Mouse (Mus musculus) midbrain, embryonic 16.5 days (tissue): ENCODE data around the gene Stard3. TPM values are rescaled to one million over a fixed set of nuclear protein-coding genes. Genes with fewer than 3 reads are reported as not detected.

ENCODE experiments used
- ATAC-seq: fragments of 200-750 bp; cut with Nextera tagmentation; 2 replicates; pipeline ENCODE4 v1.8.0; 2017; ENCODE audit warnings: moderate TSS enrichment
- H3K27ac ChIP-seq: fragments of 300-500 bp; sonication (generic); 2 replicates; pipeline ENCODE4 v1.5.1; 2014; ENCODE audit warnings: mild to moderate bottlenecking, low read length, mixed read lengths
- H3K27me3 ChIP-seq: fragments of 300-500 bp; sonication (generic); 2 replicates; pipeline ENCODE4 v1.6.1; 2014; ENCODE audit warnings: low read depth, low read length, mixed read lengths; ENCODE audit not compliant: control insufficient read depth, insufficient read depth
- H3K36me3 ChIP-seq: fragments of 300-500 bp; sonication (generic); 2 replicates; pipeline ENCODE4 v1.6.1; 2014; ENCODE audit warnings: mild to moderate bottlenecking, low read length, moderate library complexity, mixed read lengths; ENCODE audit not compliant: control insufficient read depth, insufficient read depth
- H3K4me1 ChIP-seq: fragments of 300-500 bp; sonication (generic); 2 replicates; pipeline ENCODE4 v1.6.1; 2014; ENCODE audit warnings: mild to moderate bottlenecking, low read length, mixed read lengths; ENCODE audit not compliant: control insufficient read depth, insufficient read depth
- H3K4me2 ChIP-seq: fragments of 300-500 bp; sonication (generic); 2 replicates; pipeline ENCODE4 v1.6.1; 2014; ENCODE audit warnings: mild to moderate bottlenecking, low read length, mixed read lengths
- H3K4me3 ChIP-seq: fragments of 300-500 bp; sonication (generic); 2 replicates; pipeline ENCODE4 v1.5.1; 2014; ENCODE audit warnings: low read depth, mild to moderate bottlenecking, low read length, moderate library complexity, mixed read lengths
- H3K9ac ChIP-seq: fragments of 300-500 bp; sonication (generic); 2 replicates; pipeline ENCODE4 v1.6.1; 2014; ENCODE audit warnings: low read depth, low read length, mixed read lengths
- H3K9me3 ChIP-seq: fragments of 300-500 bp; sonication (generic); replicated peaks from 2 replicates; pipeline ENCODE4 v1.6.1; 2014; ENCODE audit warnings: mild to moderate bottlenecking, low read length, mixed read lengths; ENCODE audit not compliant: control insufficient read depth, poor library complexity, severe bottlenecking
- WGBS: fragments of 180-500 bp; shearing (Covaris S2); extraction: QIAGEN DNeasy Blood & Tissue Kit; methylation state at CpG from one replicate; pipeline ENCODE4 v1.1.7; 2014; 5-methylcytosine and 5-hydroxymethylcytosine counted together
- polyA plus RNA-seq: library from polyadenylated mRNA; unstranded; fragments of >200 nt; fragmentation: Nextera tagmentation; extraction: Ambion mirVana; gene quantifications from 2 replicates; pipeline ENCODE4 v1.2.1, GENCODE M21; 2015

Stard3 gene
- polyA plus RNA-seq, 1 experiment from 2014 or later, result 32.9 TPM

GRCm38 (mm10) chr11:98392645-98393044 lies 34.5 kb downstream of the Stard3 start:
- no peak for ATAC-seq
- Histone ChIP-seq H3K27ac (no peak overlapping the region), H3K27me3 (peaks cover 18% of the 10 kb centered on the region), H3K4me2 (no peak overlapping the region), H3K9ac (no peak overlapping the region), H3K9me3 (no peaks in the 10 kb centered on the region), H3K4me1 (0 out of 2 replicates have a peak, but pooled peaks cover 3% of the 10 kb centered on the region), H3K4me3 (no peak overlapping the region), H3K36me3 (no peaks in the 10 kb centered on the region)
- WGBS, result 55% methylated on average over 4 of the region's 4 CpGs

DNA sequence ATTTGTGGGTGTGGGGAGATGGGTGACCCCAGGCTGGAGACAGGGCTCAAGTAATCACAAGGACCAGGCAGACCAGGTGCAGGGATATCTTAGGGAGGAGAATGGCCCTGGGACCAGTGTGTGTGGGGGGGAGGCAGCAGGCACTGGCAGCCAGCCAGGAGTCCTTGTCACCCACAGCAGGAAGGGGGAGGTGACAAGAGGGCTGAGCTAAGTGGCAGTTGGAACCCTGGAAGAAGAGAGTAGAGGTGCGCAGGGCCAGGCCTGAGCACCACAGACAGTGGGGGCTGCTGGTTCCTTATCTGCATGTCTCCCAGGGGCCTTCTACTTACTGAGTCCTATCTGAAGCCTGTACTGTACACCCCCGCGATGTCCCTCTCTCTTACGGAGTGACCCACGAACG lies 35.1 kb downstream of the Stard3 start:
- no peak for ATAC-seq
- H3K9me3 ChIP-seq, result no peaks in the 10 kb centered on the region
- 0 out of 2 replicates have a peak, but pooled peaks cover 3% of the 10 kb centered on the region for H3K4me1 ChIP-seq
- H3K36me3 ChIP-seq, result no peaks in the 10 kb centered on the region
- H3K27ac ChIP-seq, result no peak overlapping the region
- H3K27me3 ChIP-seq, result peaks cover 12% of the 10 kb centered on the region; the same call in 1 of the 2 replicates
- 70% methylated on average over 6 of the region's 6 CpGs for WGBS
- H3K9ac ChIP-seq, result no peak overlapping the region
- no peak overlapping the region for H3K4me3 ChIP-seq
- no peak overlapping the region for H3K4me2 ChIP-seq

DNA sequence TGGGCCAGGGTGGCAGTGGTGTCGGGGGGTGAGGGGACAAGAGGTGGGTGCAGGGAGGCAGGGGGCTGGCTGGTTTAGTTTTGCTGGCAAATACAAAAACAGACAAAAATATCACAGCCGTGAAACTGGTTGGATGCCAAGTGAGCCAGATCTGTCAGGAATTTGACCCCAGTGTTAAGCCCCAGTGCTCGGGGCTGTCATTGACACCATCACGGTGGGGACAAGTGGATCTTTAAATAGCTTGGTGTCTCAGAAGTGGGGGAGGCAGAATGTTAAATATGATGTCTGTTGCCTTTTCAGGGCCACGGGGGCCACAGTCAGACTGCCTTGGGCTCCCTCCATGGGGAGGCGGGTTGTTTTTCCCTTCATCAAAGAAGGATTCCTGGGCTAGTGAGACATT lies 36.1 kb downstream of the Stard3 start:
- H3K27ac ChIP-seq, result no peak overlapping the region
- 63% methylated on average over 6 of the region's 6 CpGs for WGBS

DNA sequence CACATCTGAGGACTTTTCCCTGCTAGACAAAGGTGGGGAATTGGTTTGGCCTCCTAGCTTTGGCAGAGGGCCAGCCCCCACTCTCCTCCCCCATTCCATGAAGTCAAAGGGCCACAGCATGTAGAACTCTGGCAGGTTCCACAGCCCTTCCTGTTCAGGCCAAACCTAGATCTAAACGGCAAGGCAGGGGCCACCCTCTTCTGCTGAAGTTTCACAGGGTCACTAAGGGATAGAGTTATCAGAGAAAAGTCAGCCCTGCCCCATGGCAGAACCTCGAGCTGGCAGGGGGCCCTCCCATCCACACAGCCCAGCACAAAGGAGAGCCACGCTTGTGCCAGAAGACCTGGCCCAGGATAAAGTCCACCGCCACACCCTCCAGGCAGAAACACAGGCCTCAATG lies 36.9 kb downstream of the Stard3 start:
- no peaks in the 10 kb centered on the region for H3K36me3 ChIP-seq
- H3K9ac ChIP-seq, result no peak overlapping the region
- no peaks in the 10 kb centered on the region for H3K9me3 ChIP-seq
- ATAC-seq, result no peak
- no peak overlapping the region for H3K27ac ChIP-seq
- H3K4me3 ChIP-seq, result no peak overlapping the region
- WGBS, result 54% methylated on average over 4 of the region's 4 CpGs
- H3K4me2 ChIP-seq, result no peak overlapping the region
- H3K4me1 ChIP-seq, result peaks cover 6% of the 10 kb centered on the region; the same call in 1 of the 2 replicates
- peaks cover 7% of the 10 kb centered on the region; the same call in 1 of the 2 replicates for H3K27me3 ChIP-seq

More for the DNA sequence above, 36.1 kb downstream of the Stard3 start:
- Histone ChIP-seq H3K4me3 (no peak overlapping the region), H3K9me3 (no peaks in the 10 kb centered on the region), H3K27me3 (peaks cover 7% of the 10 kb centered on the region; the same call in 1 of the 2 replicates), H3K4me1 (0 out of 2 replicates have a peak, but pooled peaks cover 3% of the 10 kb centered on the region), H3K4me2 (no peak overlapping the region), H3K36me3 (no peaks in the 10 kb centered on the region), H3K9ac (no peak overlapping the region)
- ATAC-seq, result no peak

DNA sequence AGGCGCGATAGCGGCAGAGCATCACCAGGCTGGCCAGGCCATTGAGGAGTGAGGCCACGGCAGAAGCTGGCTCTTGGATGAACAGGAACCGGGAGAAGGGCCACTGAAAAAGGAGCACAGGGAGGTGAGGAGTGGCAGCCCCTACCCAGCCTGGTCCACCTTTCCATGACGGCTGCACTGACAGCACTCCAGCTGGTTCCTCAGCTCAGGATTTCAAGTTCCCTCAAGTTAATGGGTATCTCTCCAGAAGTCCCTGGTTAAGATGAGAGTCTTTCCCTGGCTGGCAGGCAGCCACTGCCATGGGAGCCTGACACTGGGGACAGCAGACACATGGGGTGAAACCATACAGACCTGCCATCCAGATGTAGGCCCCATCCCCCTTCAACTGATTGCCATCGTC lies 39.8 kb downstream of the Stard3 start:
- H3K4me1 ChIP-seq, result peaks cover 11% of the 10 kb centered on the region; the same call in 1 of the 2 replicates
- no peaks in the 10 kb centered on the region for H3K36me3 ChIP-seq
- no peak overlapping the region for H3K4me3 ChIP-seq
- no peaks in the 10 kb centered on the region for H3K27me3 ChIP-seq
- H3K4me2 ChIP-seq, result no peak overlapping the region
- no peak for ATAC-seq
- H3K27ac ChIP-seq, result no peak overlapping the region
- H3K9ac ChIP-seq, result no peak overlapping the region
- no peaks in the 10 kb centered on the region for H3K9me3 ChIP-seq
- 93% methylated on average over 7 of the region's 7 CpGs for WGBS

DNA sequence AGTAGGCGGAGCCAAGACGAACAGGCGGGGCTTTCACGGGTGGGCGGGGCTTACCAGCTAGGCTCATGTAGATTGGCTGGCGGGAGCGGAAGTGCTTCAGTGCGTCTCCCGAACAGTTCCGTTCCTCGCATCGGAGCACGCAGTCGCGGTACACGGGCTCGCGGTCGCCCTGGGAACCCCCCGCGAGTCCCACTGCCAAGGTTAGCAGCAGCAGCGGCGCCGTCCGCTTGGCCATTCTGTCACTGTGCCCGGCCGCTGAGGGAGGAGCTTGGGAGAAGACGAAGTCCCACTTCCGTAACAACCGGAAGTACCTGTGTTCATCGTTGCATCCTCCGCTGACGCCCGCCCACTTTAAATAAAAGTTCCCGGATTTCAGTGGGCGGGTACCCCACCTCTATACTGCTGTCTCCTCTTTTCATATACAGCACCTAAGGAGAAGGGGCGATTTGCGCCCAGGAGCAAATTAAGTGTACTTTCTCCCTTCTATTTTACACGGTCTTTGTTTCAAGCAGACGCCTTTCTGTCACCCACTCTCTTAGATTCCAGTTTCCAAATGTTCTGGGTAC lies 42.1 kb downstream of the Stard3 start, which contains the start of gene Pgap3:
Gene Pgap3, minus strand, starts transcription at position 330 of the 566 bp plus-strand sequence.
- H3K36me3 ChIP-seq, result no peaks in the 10 kb centered on the region
- ATAC-seq, result peak; percentile 94
- no peaks in the 10 kb centered on the region for H3K9me3 ChIP-seq
- peaks cover 8% of the 10 kb centered on the region; the same call in 1 of the 2 replicates for H3K4me1 ChIP-seq
- peak within 1 kb of the TSS; percentile 65 for H3K4me2 ChIP-seq
- H3K4me3 ChIP-seq, result peak within 1 kb of the TSS; percentile 56
- H3K27me3 ChIP-seq, result no peaks in the 10 kb centered on the region
- peak within 1 kb of the TSS; percentile 72 for H3K9ac ChIP-seq
- under 1% methylated on average over 40 of the region's 40 CpGs for WGBS
- H3K27ac ChIP-seq, result peak within 1 kb of the TSS; percentile 93

DNA sequence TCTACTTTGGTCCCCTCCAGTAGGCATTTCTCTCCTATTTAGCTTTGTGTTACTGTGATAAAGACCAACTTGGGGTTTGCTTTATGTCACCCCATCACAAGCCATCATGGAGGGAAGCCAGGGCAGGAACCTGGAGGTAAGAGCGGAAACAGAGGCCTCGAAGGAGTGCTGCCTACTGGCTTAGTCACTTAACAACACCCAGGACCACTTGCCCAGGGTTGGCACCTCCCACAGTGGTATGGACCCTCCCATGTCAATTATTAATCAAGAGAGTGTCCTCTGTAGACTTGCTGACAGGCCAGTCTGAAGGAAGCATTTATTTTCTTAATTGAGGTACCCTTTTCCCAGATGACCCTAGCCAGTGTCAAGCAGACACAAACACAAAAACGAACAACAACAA lies 42.6 kb downstream of the Stard3 start:
- Histone ChIP-seq H3K36me3 (no peaks in the 10 kb centered on the region), H3K9ac (peak overlapping the region; percentile 72; the same call in 1 of the 2 replicates), H3K9me3 (no peaks in the 10 kb centered on the region), H3K27ac (peak overlapping the region; percentile 93), H3K4me3 (peak overlapping the region; percentile 56), H3K4me2 (peak overlapping the region; percentile 65), H3K4me1 (peaks cover 8% of the 10 kb centered on the region; the same call in 1 of the 2 replicates), H3K27me3 (no peaks in the 10 kb centered on the region)
- ATAC-seq, result no peak
- 63% methylated on average over 3 of the region's 3 CpGs for WGBS

GRCm38 (mm10) chr11:98406621-98407020 lies 48.5 kb downstream of the Stard3 start:
- no peaks in the 10 kb centered on the region for H3K9me3 ChIP-seq
- H3K36me3 ChIP-seq, result no peaks in the 10 kb centered on the region
- H3K4me2 ChIP-seq, result no peak overlapping the region
- H3K4me3 ChIP-seq, result no peak overlapping the region
- peaks cover 11% of the 10 kb centered on the region for H3K27me3 ChIP-seq
- H3K4me1 ChIP-seq, result peaks cover 3% of the 10 kb centered on the region; the same call in 1 of the 2 replicates
- no peak overlapping the region for H3K27ac ChIP-seq
- ATAC-seq, result no peak
- H3K9ac ChIP-seq, result no peak overlapping the region
- WGBS, result 75% methylated on average over 6 of the region's 6 CpGs

- H3K4me1 ChIP-seq, result peaks cover 18% of the 10 kb centered on the region
- H3K4me2 ChIP-seq, result no peak overlapping the region
- ATAC-seq, result no peak
- H3K4me3 ChIP-seq, result no peak overlapping the region
- H3K9ac ChIP-seq, result no peak overlapping the region
- H3K36me3 ChIP-seq, result no peaks in the 10 kb centered on the region
- H3K27ac ChIP-seq, result no peak overlapping the region
- 55% methylated on average over 8 of the region's 8 CpGs for WGBS
- H3K27me3 ChIP-seq, result peaks cover 22% of the 10 kb centered on the region
- no peaks in the 10 kb centered on the region for H3K9me3 ChIP-seq
Observed at GRCm38 (mm10) chr11:98408872-98409271, 50.7 kb downstream of the Stard3 start.
